Mouse (Mus musculus) liver, embryonic 14.5 days (tissue): ENCODE measurements at regions not wholly inside any gene's neighbourhood (a gene's known extent, or its start where the extent isn't known, plus 50 kb on each side); places are given as distances from the start of the nearest gene placed in this dataset.

Experiments
- ATAC-seq: fragments of 200-750 bp; cut with Nextera tagmentation; 2 replicates; pipeline ENCODE4 v1.8.0; 2017; ENCODE audit warnings: moderate number of reproducible peaks, mild to moderate bottlenecking, moderate library complexity; ENCODE audit not compliant: insufficient read depth
- DNase-seq, 3 experiments: peaks; one replicate each; pipeline ENCODE4 v3.0.0-alpha.2; 2012 to 2013; ENCODE audit warnings: low read depth in 3 of 3, low spot score in 3 of 3
- H3K27ac ChIP-seq: fragments of 300-500 bp; sonication (generic); 2 replicates; pipeline ENCODE4 v1.5.1; 2014; ENCODE audit warnings: moderate library complexity, mild to moderate bottlenecking, control low read depth, inconsistent platforms
- H3K27me3 ChIP-seq: fragments of 300-500 bp; sonication (generic); 2 replicates; pipeline ENCODE4 v1.6.1; 2014; ENCODE audit warnings: mild to moderate bottlenecking, low read length, moderate library complexity; ENCODE audit not compliant: control insufficient read depth, insufficient read depth
- H3K36me3 ChIP-seq: fragments of 300-500 bp; sonication (generic); replicated peaks from 2 replicates; pipeline ENCODE4 v1.6.1; 2014; ENCODE audit warnings: low read depth; ENCODE audit not compliant: control insufficient read depth, insufficient read depth
- H3K4me1 ChIP-seq, 2 experiments: fragments of 200-500 bp in 1 of 2; fragments of 300-500 bp in 1 of 2; sonication (generic) in 1 of 2; replicated peaks; 2 replicates each; pipeline ENCODE4 v1.6.1; 2012 to 2014; ENCODE audit warnings: antibody characterized with exemption in 1 of 2, inconsistent platforms in 1 of 2, low read length in 1 of 2; ENCODE audit not compliant: control insufficient read depth in 2 of 2, insufficient read depth in 2 of 2
- H3K4me2 ChIP-seq: fragments of 300-500 bp; sonication (generic); 2 replicates; pipeline ENCODE4 v1.6.1; 2014; ENCODE audit warnings: low read depth, mild to moderate bottlenecking, control low read depth, moderate library complexity
- H3K4me3 ChIP-seq, 2 experiments: fragments of 200-500 bp in 1 of 2; fragments of 300-500 bp in 1 of 2; sonication (generic) in 1 of 2; 2 replicates each; pipeline ENCODE4 v1.5.1; 2012 to 2014; ENCODE audit warnings: low read depth in 2 of 2, low read length in 2 of 2, mild to moderate bottlenecking in 2 of 2, control low read depth in 1 of 2, inconsistent platforms in 1 of 2, moderate library complexity in 1 of 2; ENCODE audit not compliant: insufficient read depth in 1 of 2
- H3K9ac ChIP-seq: fragments of 300-500 bp; sonication (generic); replicated peaks from 2 replicates; pipeline ENCODE4 v1.6.1; 2014; ENCODE audit warnings: mild to moderate bottlenecking, control low read depth, moderate library complexity
- H3K9me3 ChIP-seq: fragments of 300-500 bp; sonication (generic); 2 replicates; pipeline ENCODE4 v1.6.1; 2016; ENCODE audit warnings: low read length, mixed read lengths; ENCODE audit not compliant: control insufficient read depth
- CTCF ChIP-seq: IDR thresholded peaks from 2 replicates; pipeline ENCODE4 v1.5.1; 2016; ENCODE audit warnings: antibody characterized with exemption, low read depth, control low read depth
- EP300 ChIP-seq: IDR thresholded peaks from 2 replicates; pipeline ENCODE4 v1.6.1; 2016; ENCODE audit warnings: antibody characterized with exemption, low read depth
- WGBS: fragments of 180-500 bp; shearing (Covaris S2); extraction: QIAGEN DNeasy Blood & Tissue Kit; methylation state at CpG from one replicate; pipeline ENCODE4 v1.1.7; 2014; ENCODE audit not compliant: insufficient replicate concordance; 5-methylcytosine and 5-hydroxymethylcytosine counted together

- ATAC-seq (no peak), DNase-seq (no peak)
- Histone ChIP-seq H3K9ac (no peak overlapping the region), H3K4me2 (no peak overlapping the region), H3K4me1 (no peaks in the 10 kb centered on the region), H3K9me3 (no peaks in the 10 kb centered on the region), H3K4me3 (no peak overlapping the region), H3K27me3 (no peaks in the 10 kb centered on the region), H3K36me3 (no peaks in the 10 kb centered on the region), H3K27ac (no peak overlapping the region)
- WGBS: 59% methylated on average over 4 of the region's 4 CpGs
- no peak for TF ChIP-seq CTCF
- no peak for TF ChIP-seq EP300
These were observed 162.3 kb downstream of the Atp6ap1l start for GRCm38 (mm10) chr13:90742615-90743402.

- Histone ChIP-seq H3K9me3 (no peaks in the 10 kb centered on the region), H3K4me3 (no peak overlapping the region), H3K4me2 (no peak overlapping the region), H3K36me3 (no peaks in the 10 kb centered on the region), H3K9ac (no peak overlapping the region), H3K27me3 (no peaks in the 10 kb centered on the region), H3K4me1 (no peaks in the 10 kb centered on the region), H3K27ac (no peak overlapping the region)
- TF ChIP-seq EP300 (no peak), CTCF (no peak)
- no peak for DNase-seq
- WGBS: 61% methylated on average over 1 of the region's 1 CpGs
- no peak for ATAC-seq
These were observed 165.4 kb downstream of the Atp6ap1l start for GRCm38 (mm10) chr13:90739797-90740196.

GRCm38 (mm10) chr13:90738513-90738912 is 166.6 kb downstream of the Atp6ap1l start:
- H3K27me3 ChIP-seq: no peaks in the 10 kb centered on the region
- TF ChIP-seq CTCF: no peak
- TF ChIP-seq EP300: no peak
- H3K9ac ChIP-seq: no peak overlapping the region
- 58% methylated on average over 3 of the region's 3 CpGs for WGBS
- ATAC-seq (no peak), DNase-seq (no peak)
- H3K4me2 ChIP-seq: no peak overlapping the region
- no peak overlapping the region for H3K4me3 ChIP-seq
- H3K36me3 ChIP-seq: no peaks in the 10 kb centered on the region
- no peaks in the 10 kb centered on the region for H3K9me3 ChIP-seq
- no peak overlapping the region for H3K27ac ChIP-seq
- H3K4me1 ChIP-seq: no peaks in the 10 kb centered on the region

GRCm38 (mm10) chr13:90733265-90733664 is 171.9 kb downstream of the Atp6ap1l start:
- DNase-seq (no peak), ATAC-seq (no peak)
- H3K4me3 ChIP-seq: no peak overlapping the region
- WGBS: 90% methylated on average over 3 of the region's 3 CpGs
- no peaks in the 10 kb centered on the region for H3K4me1 ChIP-seq
- no peak overlapping the region for H3K4me2 ChIP-seq
- H3K27me3 ChIP-seq: no peaks in the 10 kb centered on the region
- TF ChIP-seq EP300 (no peak), CTCF (no peak)
- H3K9me3 ChIP-seq: no peaks in the 10 kb centered on the region
- H3K36me3 ChIP-seq: no peaks in the 10 kb centered on the region
- no peak overlapping the region for H3K9ac ChIP-seq
- H3K27ac ChIP-seq: no peak overlapping the region

GRCm38 (mm10) chr13:90729078-90729477 is 176.1 kb downstream of the Atp6ap1l start:
- Histone ChIP-seq H3K4me2 (no peak overlapping the region), H3K4me1 (no peaks in the 10 kb centered on the region), H3K36me3 (no peaks in the 10 kb centered on the region), H3K27me3 (no peaks in the 10 kb centered on the region), H3K27ac (no peak overlapping the region), H3K9me3 (no peaks in the 10 kb centered on the region), H3K9ac (no peak overlapping the region), H3K4me3 (no peak overlapping the region)
- TF ChIP-seq EP300: no peak
- TF ChIP-seq CTCF: no peak
- DNase-seq (no peak), ATAC-seq (no peak)
